Mouse (Mus musculus): ENCODE data around the gene 1110032A03Rik. TPM values are rescaled to one million over a fixed set of nuclear protein-coding genes. Genes with fewer than 3 reads are reported as not detected.

The 1110032A03Rik gene
- polyA plus RNA-seq, 1 experiment = 1.4 TPM

- no peak for TF ChIP-seq GATA1 (IDR thresholded peaks at IDR 0.05; ENCODE audit: low read length)
Measured at GRCm38 (mm10) chr9:50725921-50726590, 49.3 kb downstream of the 1110032A03Rik start.

- TF ChIP-seq GATA1 (IDR thresholded peaks at IDR 0.05; ENCODE audit: low read length) = no peak
Measured at GRCm38 (mm10) chr9:50724661-50725330, 50.5 kb downstream of the 1110032A03Rik start.

- TF ChIP-seq GATA1 (IDR thresholded peaks at IDR 0.05; ENCODE audit: low read length) = no peak
Measured at GRCm38 (mm10) chr9:50724147-50724546, 51.2 kb downstream of the 1110032A03Rik start.

- no peak for TF ChIP-seq GATA1 (IDR thresholded peaks at IDR 0.05; ENCODE audit: low read length)
Measured at GRCm38 (mm10) chr9:50723406-50723805, 51.9 kb downstream of the 1110032A03Rik start.

GRCm38 (mm10) chr9:50722451-50722911, 52.8 kb downstream of the 1110032A03Rik start:
- no peak for TF ChIP-seq GATA1 (IDR thresholded peaks at IDR 0.05; ENCODE audit: low read length)

GRCm38 (mm10) chr9:50721061-50721460, 54.3 kb downstream of the 1110032A03Rik start:
- no peak for TF ChIP-seq GATA1 (IDR thresholded peaks at IDR 0.05; ENCODE audit: low read length)

- no peak for TF ChIP-seq GATA1 (IDR thresholded peaks at IDR 0.05; ENCODE audit: low read length)
Measured at GRCm38 (mm10) chr9:50718878-50719277, 56.4 kb downstream of the 1110032A03Rik start.

GRCm38 (mm10) chr9:50714188-50714587, 61.1 kb downstream of the 1110032A03Rik start:
- no peak for TF ChIP-seq GATA1 (IDR thresholded peaks at IDR 0.05; ENCODE audit: low read length)

Other genes starting within 250 kb of the 1110032A03Rik start
- gene Pts, start 246.8 kb downstream of the 1110032A03Rik start, polyA plus RNA-seq (2012) = 6.6 and 15.4 TPM in 2 replicates
- gene Il18, start 220.7 kb downstream of the 1110032A03Rik start, polyA plus RNA-seq (2012) = not detected in 2 replicates
- not detected in 2 replicates for gene Bco2, start 220.3 kb downstream of the 1110032A03Rik start, polyA plus RNA-seq (2012)
- not detected in 2 replicates for gene Tex12, start 214.2 kb downstream of the 1110032A03Rik start, polyA plus RNA-seq (2012)
- 15.5 and 45.5 TPM in 2 replicates for gene Sdhd, start 171.7 kb downstream of the 1110032A03Rik start, polyA plus RNA-seq (2012)
- 13.3 and 21.0 TPM in 2 replicates for gene Timm8b, start 171.6 kb downstream of the 1110032A03Rik start, polyA plus RNA-seq (2012)
- 0.29 and 0.44 TPM in 2 replicates for gene Pih1d2, start 158.2 kb downstream of the 1110032A03Rik start, polyA plus RNA-seq (2012)
- 9.5 and 11.1 TPM in 2 replicates for gene Nkapd1, start 158.1 kb downstream of the 1110032A03Rik start, polyA plus RNA-seq (2012)
- 48.6 and 57.7 TPM in 2 replicates for gene Dlat, start 115.7 kb downstream of the 1110032A03Rik start, polyA plus RNA-seq (2012)
- gene Dixdc1, start 36.0 kb downstream of the 1110032A03Rik start, polyA plus RNA-seq (2012) = not detected in 2 replicates
- gene 2310030G06Rik, start 29.0 kb downstream of the 1110032A03Rik start, polyA plus RNA-seq (2012) = not detected in 2 replicates
- gene Cryab, start 24.2 kb downstream of the 1110032A03Rik start, polyA plus RNA-seq (2012) = not detected in 2 replicates
- gene Hspb2, start 23.2 kb downstream of the 1110032A03Rik start, polyA plus RNA-seq (2012) = not detected in 2 replicates
- gene Fdxacb1, start 7.3 kb downstream of the 1110032A03Rik start, polyA plus RNA-seq (2012) = 1.9 and 2.1 TPM in 2 replicates
- 12.5 and 18.0 TPM in 2 replicates for gene Alg9, start 501 bp downstream of the 1110032A03Rik start, polyA plus RNA-seq (2012)
- gene Ppp2r1b, start 69.8 kb upstream of the 1110032A03Rik start, polyA plus RNA-seq (2012) = 15.9 and 23.9 TPM in 2 replicates
- gene Sik2, start 233.6 kb upstream of the 1110032A03Rik start, polyA plus RNA-seq (2012) = 20.1 and 27.1 TPM in 2 replicates